38 mouse cellular contexts compared by ENCODE assay signal in genomic region chr7:60013186-60013585, GRCm38 (mm10). TPM values are rescaled to one million over a fixed set of nuclear protein-coding genes. Genes with fewer than 3 reads are reported as not detected.
"Had no signal": no experiment of that assay in that cellular context is flagged by ENCODE, and none has a peak within 500 bp of the region (broad histone marks: within the 10 kb centered on the region; RNA-seq: fewer than 3 reads in every experiment).

No protein-coding gene starts in this region.

- ATAC-seq: liver, embryonic 12.5 days; liver, postnatal 0 days; lung, postnatal 0 days; midbrain, embryonic 13.5 days; midbrain, embryonic 15.5 days; midbrain, embryonic 16.5 days had no signal

- H3K27ac ChIP-seq: limb, embryonic 10.5 days; limb, embryonic 12.5 days; limb, embryonic 13.5 days; limb, embryonic 15.5 days; liver, embryonic 12.5 days; liver, embryonic 13.5 days; liver, embryonic 14.5 days; liver, embryonic 15.5 days; lung, embryonic 15.5 days; macrophage; midbrain, embryonic 10.5 days; midbrain, embryonic 12.5 days; midbrain, embryonic 13.5 days; midbrain, embryonic 15.5 days had no signal

- H3K9ac ChIP-seq: limb, embryonic 12.5 days; limb, embryonic 13.5 days; limb, embryonic 15.5 days; liver, embryonic 12.5 days; liver, embryonic 13.5 days; liver, embryonic 14.5 days; liver, embryonic 15.5 days; liver, postnatal 0 days; lung, embryonic 14.5 days; lung, embryonic 15.5 days; midbrain, embryonic 12.5 days; midbrain, embryonic 13.5 days; midbrain, embryonic 15.5 days had no signal

- H3K27me3 ChIP-seq: limb, embryonic 12.5 days; limb, embryonic 13.5 days; limb, embryonic 15.5 days; liver, embryonic 12.5 days; liver, embryonic 13.5 days; liver, embryonic 15.5 days; lung, embryonic 15.5 days; megakaryocyte, embryonic 14.5 days; midbrain, embryonic 12.5 days; midbrain, embryonic 13.5 days; midbrain, embryonic 15.5 days had no signal

- H3K36me3 ChIP-seq: limb, embryonic 10.5 days; limb, embryonic 12.5 days; limb, embryonic 13.5 days; limb, embryonic 15.5 days; liver, embryonic 12.5 days; liver, embryonic 13.5 days; liver, embryonic 15.5 days; lung, embryonic 15.5 days; midbrain, embryonic 10.5 days; midbrain, embryonic 12.5 days; midbrain, embryonic 13.5 days; midbrain, embryonic 15.5 days had no signal

- H3K4me2 ChIP-seq: limb, embryonic 12.5 days; limb, embryonic 13.5 days; limb, embryonic 15.5 days; liver, embryonic 11.5 days; liver, embryonic 12.5 days; liver, embryonic 13.5 days; liver, embryonic 15.5 days; lung, embryonic 14.5 days; lung, embryonic 15.5 days; midbrain, embryonic 11.5 days; midbrain, embryonic 12.5 days; midbrain, embryonic 13.5 days; midbrain, embryonic 15.5 days had no signal

- DNase-seq: left cerebral cortex, postnatal 4 days; liver; liver, embryonic 13.5 days; liver, postnatal 0 days; lung, adult 18-20 months; lung, adult 2 months; lung, embryonic 14.5 days; lung, postnatal 10 days; lung, postnatal 14 days; lung, postnatal 36 days; lung, postnatal 4 days; midbrain, embryonic 14.5 days had no signal

- H3K4me3 ChIP-seq: limb, embryonic 10.5 days; limb, embryonic 12.5 days; limb, embryonic 13.5 days; limb, embryonic 15.5 days; liver, embryonic 12.5 days; liver, embryonic 13.5 days; liver, embryonic 15.5 days; lung, embryonic 15.5 days; megakaryocyte, embryonic 14.5 days; midbrain, embryonic 10.5 days; midbrain, embryonic 12.5 days; midbrain, embryonic 13.5 days; midbrain, embryonic 15.5 days; myocyte had no signal

- H3K9me3 ChIP-seq: limb, embryonic 10.5 days; limb, embryonic 12.5 days; limb, embryonic 13.5 days; limb, embryonic 15.5 days; liver, embryonic 12.5 days; liver, embryonic 13.5 days; liver, embryonic 15.5 days; lung, embryonic 15.5 days; megakaryocyte, embryonic 14.5 days; midbrain, embryonic 12.5 days; midbrain, embryonic 15.5 days had no signal

- H3K4me1 ChIP-seq: limb, embryonic 10.5 days; limb, embryonic 12.5 days; limb, embryonic 13.5 days; limb, embryonic 15.5 days; liver, embryonic 12.5 days; liver, embryonic 13.5 days; liver, embryonic 15.5 days; lung, embryonic 15.5 days; megakaryocyte, embryonic 14.5 days; midbrain, embryonic 10.5 days; midbrain, embryonic 12.5 days; midbrain, embryonic 13.5 days; midbrain, embryonic 15.5 days had no signal

RNA-seq across cellular contexts. Expression of gene Gm38393, which starts 8.3 kb away (rescaled TPM):
- total RNA-seq: megakaryocyte progenitor cell, adult 5-6 weeks; megakaryocyte, adult 5-6 weeks; monocyte, adult 5-6 weeks had no signal
- polyA plus RNA-seq: liver, embryonic 16.5 days; lung, postnatal 0 days; macrophage had no signal

RNA-seq across cellular contexts. Expression of gene Snurf, which starts 8.3 kb away (rescaled TPM):
- total RNA-seq: liver, adult 2 months; megakaryocyte progenitor cell, adult 5-6 weeks; megakaryocyte, adult 5-6 weeks; megakaryocyte-erythroid progenitor cell, adult 5-6 weeks; midbrain, postnatal 0 days; monocyte, adult 5-6 weeks had no signal
- polyA plus RNA-seq: liver, adult 2 months; lung, adult 2 months; macrophage; myocyte had no signal
